Mouse (Mus musculus) 3134 (cell line): ENCODE results near the gene Gprc5b.
A peak's percentile ranks its signal among the peaks of the same experiment; 100 is the strongest.

Source experiments
- DNase-seq: peaks from one replicate; pipeline ENCODE4 v3.0.0-alpha.2; 2011; ENCODE audit warnings: low spot score; ENCODE audit not compliant: insufficient read length; ENCODE audit errors: extremely low read depth

Gene Gprc5b

DNA sequence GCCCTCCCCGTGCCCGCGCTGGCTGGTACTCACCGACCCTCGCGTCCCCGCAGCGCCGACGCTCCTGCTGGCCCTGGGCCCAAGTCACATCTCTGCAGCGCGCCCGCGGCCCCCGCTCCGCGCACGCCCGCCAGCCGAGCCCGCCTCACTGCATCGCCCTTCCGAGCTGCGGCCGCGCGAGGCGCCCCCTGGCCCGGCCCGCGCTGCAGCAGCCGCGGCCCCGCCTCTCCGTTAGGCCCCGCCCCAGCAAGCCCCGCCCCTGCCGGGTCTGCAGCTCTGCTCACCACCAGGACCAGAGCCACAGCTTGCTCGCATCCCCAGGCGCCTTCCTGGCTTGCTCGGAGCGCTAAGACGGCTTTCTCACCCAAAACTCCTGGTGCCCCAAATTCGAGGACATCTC is at the start of gene Gprc5b:
Gprc5b (minus strand) TSS at position 205 of the 400 bp plus-strand sequence.
- peak; percentile 86 for DNase-seq

DNA sequence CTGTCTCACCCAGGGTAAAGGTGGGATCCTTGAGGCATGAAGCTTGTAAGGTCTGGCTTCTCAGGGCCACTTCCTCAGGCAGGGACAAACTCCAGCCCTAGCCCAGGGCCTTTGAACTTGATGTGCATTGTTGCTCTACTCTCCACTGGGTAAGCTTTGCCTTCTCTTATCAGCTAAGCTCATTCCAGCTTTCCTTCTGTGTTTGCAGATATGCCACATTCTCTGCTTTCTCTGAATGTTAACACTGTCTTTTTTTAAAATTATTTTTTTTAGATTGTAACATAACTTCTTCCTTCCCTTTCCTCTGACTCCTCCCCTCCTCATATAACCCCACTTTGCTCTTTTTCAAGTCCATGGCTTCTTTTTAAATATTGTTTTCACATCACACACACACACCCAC is 46.5 kb upstream of the Gprc5b start:
- DNase-seq: no peak

- no peak for DNase-seq
Observed at GRCm38 (mm10) chr7:119037581-119037980, 42.6 kb upstream of the Gprc5b start.

GRCm38 (mm10) chr7:119034243-119034961 is 39.4 kb upstream of the Gprc5b start:
- no peak for DNase-seq

- peak; percentile 42 for DNase-seq
Observed at GRCm38 (mm10) chr7:119023394-119023921, 28.4 kb upstream of the Gprc5b start.

DNA sequence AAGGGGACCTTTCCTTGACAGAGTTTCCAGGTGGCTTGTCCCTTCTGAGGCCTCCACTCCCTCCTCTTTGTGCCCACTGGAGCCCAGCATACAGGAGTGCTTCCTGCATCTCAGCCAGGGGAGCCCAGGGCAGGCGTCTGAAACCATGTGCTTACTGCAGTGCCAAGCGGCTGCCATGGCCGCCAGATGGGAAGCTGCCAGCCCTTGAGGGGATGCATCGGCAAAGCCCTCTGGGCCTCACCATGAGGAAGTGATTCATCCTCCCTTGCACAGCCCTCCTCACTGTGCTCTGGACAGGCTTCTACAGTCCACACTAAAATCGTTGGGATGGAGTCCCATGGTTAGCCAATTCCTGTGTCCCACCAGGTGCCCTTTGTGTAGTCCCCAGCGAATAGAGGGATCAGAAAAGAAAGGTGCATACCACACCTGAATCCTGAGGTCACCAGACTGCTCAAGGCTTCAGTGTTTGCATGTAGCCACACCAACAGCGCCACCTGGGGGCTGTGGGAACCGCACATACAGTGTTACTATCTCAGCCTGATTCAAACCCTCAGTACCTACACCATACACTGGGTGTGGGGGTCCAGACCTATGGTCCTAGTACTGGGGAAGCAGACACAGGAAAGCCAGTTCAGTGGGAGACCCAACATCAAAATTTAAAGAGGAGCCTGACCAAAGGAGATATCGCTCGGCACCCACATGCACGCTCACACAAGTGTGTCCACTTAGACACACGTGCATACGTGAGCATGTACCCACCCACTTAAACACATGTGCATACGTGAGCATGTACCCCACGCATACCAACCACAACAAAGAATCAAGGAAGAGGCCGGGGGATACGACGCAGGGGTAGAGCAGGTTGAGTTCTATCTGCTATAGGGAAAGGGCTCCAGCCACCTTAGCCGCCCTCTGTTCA is 27.5 kb upstream of the Gprc5b start:
- DNase-seq: peak; percentile 85

DNA sequence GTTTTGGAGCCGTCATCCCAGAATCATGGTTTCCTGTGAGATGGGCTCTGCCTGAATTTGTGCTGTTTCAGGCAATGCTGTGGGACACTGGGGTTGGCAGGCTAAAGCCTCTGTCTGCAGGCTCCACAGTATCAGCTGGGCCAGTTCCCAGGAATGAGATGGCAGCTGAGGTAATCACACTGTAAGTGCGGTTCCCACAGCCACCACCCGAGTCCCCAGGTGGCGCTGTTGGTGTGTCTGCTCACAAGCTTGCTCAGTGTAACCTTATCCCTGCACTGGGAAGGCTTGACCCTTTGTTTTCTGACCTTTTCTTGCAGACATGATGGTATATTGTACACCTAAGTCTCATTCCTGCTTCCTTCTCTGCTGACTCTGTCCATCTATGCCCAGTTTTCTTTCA is 24.5 kb upstream of the Gprc5b start:
- DNase-seq: peak; percentile 51

- DNase-seq: no peak
Observed at GRCm38 (mm10) chr7:119015736-119016135, 20.7 kb upstream of the Gprc5b start.

- peak; percentile 17 for DNase-seq
Observed at GRCm38 (mm10) chr7:119010854-119011529, 16.0 kb upstream of the Gprc5b start.

DNA sequence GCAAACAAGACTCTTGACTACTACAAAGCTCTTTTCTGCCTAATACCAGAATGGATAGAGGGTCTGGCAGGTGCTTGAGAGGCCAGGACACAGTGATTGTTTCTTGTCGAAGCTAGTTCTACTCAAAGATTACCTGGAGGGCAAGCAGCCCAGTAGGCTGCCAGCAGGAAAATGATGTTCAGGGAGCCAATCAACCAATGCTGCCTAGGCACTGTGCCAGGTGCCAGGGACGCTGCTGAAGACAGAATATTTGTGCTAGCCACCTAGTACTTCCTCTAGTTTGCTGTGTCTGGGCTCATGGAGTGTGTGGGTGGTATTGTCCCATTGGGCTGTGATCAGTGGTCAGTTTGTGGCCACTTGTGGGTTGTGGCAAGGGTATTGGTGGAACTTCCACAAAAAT is 7.5 kb upstream of the Gprc5b start:
- DNase-seq: no peak

- DNase-seq: no peak
Observed at GRCm38 (mm10) chr7:119001965-119002364, 7.0 kb upstream of the Gprc5b start.

GRCm38 (mm10) chr7:118999857-119000256 is 4.8 kb upstream of the Gprc5b start:
- DNase-seq: no peak

DNA sequence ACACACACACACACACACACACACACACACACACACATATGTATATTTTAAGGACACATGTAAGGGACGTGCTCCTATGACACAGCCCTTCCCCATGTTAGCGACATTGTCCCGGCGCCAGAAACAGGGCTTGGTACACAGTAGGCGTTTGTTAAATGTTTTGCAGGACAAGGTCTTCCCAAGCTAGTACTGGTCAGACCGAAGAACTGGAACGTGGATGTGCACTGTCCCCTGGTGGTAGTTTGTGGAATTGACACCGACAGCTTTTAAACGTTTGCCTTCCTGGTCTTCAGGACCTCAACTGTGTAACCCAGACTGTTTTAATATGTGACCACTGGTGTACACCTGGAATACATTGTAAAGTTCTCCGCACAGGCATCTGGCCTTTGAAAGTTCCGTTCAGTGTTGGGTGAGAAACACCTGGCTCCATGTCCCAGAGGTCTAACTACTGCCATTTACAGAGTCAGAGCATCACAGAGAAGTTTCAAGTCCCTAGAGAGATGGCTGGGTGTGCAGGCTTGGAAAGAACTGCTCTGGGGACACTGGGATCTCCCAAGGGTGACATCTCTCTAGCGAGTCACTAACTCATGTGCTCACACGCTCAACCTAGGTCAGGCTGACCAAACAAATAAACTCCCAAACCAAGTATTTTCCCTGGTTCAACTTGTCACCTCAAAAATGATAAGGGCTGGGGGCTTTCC is 1.3 kb upstream of the Gprc5b start:
- DNase-seq: peak; percentile 60

GRCm38 (mm10) chr7:118995671-118996070 is 660 bp upstream of the Gprc5b start:
- no peak for DNase-seq

DNA sequence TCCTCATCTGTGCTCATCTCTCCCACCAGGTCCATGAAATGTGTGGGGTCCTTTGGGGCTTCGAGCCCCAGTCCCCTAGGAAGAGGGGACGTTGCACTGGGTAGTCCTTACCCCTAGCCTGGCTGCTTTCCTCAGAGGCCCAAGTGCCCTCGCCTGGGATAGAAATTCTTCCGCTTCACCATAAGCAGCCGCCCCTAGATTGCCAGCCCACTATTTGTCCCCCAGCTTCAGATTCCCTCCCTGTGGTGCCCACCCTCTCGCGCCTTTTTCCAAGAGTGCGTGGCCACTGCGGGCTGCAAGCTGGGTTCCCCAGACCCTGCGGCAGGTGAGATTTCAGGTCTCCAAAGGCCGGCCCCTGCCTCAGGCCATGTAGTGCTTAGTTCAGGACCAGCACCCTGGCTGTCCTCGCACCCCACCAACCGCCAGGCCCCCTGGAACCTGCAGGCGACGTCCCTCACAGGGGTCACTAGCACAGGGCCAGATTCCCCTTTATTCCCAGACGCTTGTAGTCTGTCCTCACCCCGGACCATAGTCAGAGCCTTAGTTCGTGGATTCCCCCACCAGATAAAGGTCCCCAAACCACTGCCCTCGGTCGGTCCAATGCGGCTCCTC is 674 bp downstream of the Gprc5b start:
- peak; percentile 44 for DNase-seq

DNA sequence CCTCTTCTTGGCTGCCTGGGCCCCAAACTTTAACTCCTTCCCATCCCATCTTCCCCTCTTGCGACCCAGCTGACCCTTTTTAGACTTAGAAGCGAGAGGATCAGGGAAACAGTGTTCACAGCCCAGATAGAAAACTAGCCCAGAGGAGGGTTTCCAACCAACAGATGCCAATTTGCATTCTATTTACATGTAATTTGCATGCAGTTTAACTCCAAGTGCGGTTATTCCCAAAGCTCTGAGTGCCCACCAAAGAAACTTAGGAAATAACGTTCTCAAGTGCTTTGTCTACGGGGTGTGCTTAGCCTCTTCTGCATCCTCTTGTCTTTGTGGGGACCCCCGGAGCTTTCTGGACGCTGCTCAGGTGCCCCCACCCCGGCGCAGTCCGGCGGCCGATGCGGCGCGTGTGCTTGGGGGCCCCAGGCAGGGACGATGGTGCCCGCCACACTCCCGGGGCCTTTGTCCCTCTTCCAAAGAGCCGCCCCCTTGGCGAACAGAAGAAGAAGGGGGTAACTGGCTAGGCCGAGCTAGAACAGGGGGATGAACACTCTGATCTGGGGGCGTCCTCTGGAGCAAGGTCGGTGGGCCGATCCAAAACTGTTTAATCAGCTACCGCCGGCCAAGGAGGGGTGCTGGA is 1.3 kb downstream of the Gprc5b start:
- no peak for DNase-seq

GRCm38 (mm10) chr7:118992623-118993405 is 2.2 kb downstream of the Gprc5b start:
- no peak for DNase-seq

DNA sequence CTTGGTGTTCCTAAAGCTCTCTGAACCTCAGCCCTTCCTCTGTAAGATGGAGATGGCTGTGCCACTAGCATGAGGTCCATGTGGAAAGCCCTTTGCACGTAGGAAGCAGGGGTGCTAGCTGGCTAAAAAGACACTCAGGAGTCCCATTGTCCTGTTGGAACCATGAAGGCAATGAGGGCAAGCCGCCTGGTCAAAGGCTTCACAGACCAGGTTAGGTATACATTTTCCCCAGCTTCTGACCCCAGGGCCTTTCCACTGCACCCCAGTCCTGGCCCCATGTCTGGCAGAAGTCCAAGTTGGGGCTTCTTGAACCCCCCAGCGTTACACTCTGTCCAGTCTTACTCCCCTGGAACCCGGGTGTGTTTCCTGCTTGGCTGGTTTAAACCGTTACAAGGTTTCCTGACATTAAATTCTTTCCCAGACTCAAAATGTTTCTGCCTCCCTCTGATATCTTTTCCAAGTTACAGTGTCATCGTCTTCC is 2.9 kb downstream of the Gprc5b start:
- DNase-seq: no peak
